Mouse (Mus musculus) forebrain, embryonic 12.5 days (tissue): ENCODE results near the gene Bahd1. TPM values are rescaled to one million over a fixed set of nuclear protein-coding genes. Genes with fewer than 3 reads are reported as not detected.

Source experiments
- ATAC-seq: fragments of 200-750 bp; cut with Nextera tagmentation; 2 replicates; pipeline ENCODE4 v1.8.0; 2017; ENCODE audit warnings: moderate TSS enrichment; ENCODE audit not compliant: low FRiP score
- H3K27ac ChIP-seq: fragments of 300-500 bp; sonication (generic); 2 replicates; pipeline ENCODE4 v1.5.1; 2016; ENCODE audit warnings: mild to moderate bottlenecking
- H3K27me3 ChIP-seq: fragments of 300-500 bp; sonication (generic); 2 replicates; pipeline ENCODE4 v1.6.1; 2016; ENCODE audit warnings: mild to moderate bottlenecking
- H3K36me3 ChIP-seq: fragments of 300-500 bp; sonication (generic); replicated peaks from 2 replicates; pipeline ENCODE4 v1.6.1; 2016; ENCODE audit warnings: mild to moderate bottlenecking
- H3K4me1 ChIP-seq: fragments of 300-500 bp; sonication (generic); 2 replicates; pipeline ENCODE4 v1.6.1; 2016
- H3K4me2 ChIP-seq: fragments of 300-500 bp; sonication (generic); 2 replicates; pipeline ENCODE4 v1.6.1; 2016; ENCODE audit warnings: mild to moderate bottlenecking, moderate library complexity
- H3K4me3 ChIP-seq: fragments of 300-500 bp; sonication (generic); replicated peaks from 2 replicates; pipeline ENCODE4 v1.5.1; 2016; ENCODE audit warnings: mild to moderate bottlenecking
- H3K9ac ChIP-seq: fragments of 300-500 bp; sonication (generic); 2 replicates; pipeline ENCODE4 v1.6.1; 2016; ENCODE audit warnings: mild to moderate bottlenecking
- H3K9me3 ChIP-seq: fragments of 300-500 bp; sonication (generic); 2 replicates; pipeline ENCODE4 v1.6.1; 2016
- WGBS: fragments of 180-500 bp; shearing (Covaris S2); methylation state at CpG from one replicate; pipeline ENCODE4 v1.1.7; 2016; 5-methylcytosine and 5-hydroxymethylcytosine counted together
- polyA plus RNA-seq: library from polyadenylated mRNA; unstranded; fragments of >200 nt; fragmentation: Nextera tagmentation; extraction: Ambion mirVana; gene quantifications from 2 replicates; pipeline ENCODE4 v1.2.1, GENCODE M21; 2016

Gene Bahd1
- polyA plus RNA-seq, 1 experiment from 2014 or later: 5.5 TPM

DNA sequence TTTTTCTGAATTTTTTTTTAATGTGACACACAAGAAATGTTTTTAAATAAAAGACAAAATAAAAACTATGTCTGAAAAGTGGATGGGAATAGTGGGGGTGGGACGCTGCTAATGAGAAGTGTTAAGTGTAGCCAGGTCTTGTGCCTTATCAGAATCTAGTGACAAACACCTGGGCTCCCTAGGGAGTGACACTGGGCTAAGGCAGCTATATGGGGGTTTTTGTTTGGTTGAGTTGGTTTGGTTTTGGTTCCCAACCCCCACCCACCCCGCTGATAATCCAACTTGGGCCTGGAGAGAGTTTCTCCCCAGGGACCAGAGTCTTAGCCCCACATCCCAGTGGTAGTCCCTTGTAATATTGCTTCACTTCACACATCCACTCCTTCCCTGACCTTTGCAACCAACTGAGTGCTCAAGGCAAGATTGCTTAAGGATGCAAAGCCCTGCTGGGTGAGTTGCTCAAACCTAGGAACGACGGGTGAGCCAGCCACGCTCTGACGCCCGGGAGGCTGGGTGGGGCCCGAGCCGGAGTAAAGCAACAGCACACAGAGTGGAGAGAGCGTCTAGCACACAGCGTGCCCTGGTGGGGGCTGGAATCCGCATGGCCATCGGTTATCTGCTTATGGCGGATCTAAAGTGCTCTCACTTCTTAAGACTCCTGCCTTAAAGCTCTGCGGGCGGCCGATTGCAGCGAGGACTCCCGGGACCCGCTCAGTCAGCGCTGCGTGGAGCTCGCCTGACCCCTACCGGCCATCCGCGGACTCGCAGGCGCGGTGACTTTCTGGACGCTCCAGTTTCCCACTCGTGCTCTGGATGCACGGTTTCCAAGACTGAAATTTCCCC is 17.1 kb upstream of the Bahd1 start:
- Histone ChIP-seq H3K27me3 (peaks cover 34% of the 10 kb centered on the region), H3K9me3 (no peaks in the 10 kb centered on the region), H3K4me2 (peak overlapping the region; percentile 68), H3K27ac (no peak overlapping the region), H3K36me3 (peaks cover 16% of the 10 kb centered on the region), H3K9ac (peak overlapping the region; percentile 50), H3K4me3 (peak overlapping the region; percentile 37), H3K4me1 (peaks cover 10% of the 10 kb centered on the region)
- WGBS: 2% methylated on average over 32 of the region's 32 CpGs
- ATAC-seq: peak; percentile 85

DNA sequence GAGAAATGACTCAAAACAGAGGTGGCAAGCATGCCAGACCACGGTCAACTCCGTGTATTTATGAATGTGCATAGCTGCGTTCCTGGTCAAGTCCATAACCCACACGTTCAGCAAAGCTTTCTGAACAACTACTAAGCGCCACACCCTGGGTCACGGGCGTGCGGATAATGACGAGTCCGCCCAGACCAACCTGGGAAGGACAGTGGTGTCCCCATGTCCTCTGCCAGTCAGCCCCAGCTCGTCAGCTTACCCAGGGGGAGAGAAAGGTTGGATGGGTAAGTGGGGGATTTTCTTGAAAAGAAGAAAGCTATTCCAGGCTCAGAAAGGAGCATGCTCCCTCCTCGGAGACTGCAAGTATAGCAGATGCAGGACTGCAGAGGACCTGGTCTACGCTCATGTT is 12.7 kb upstream of the Bahd1 start:
- no peak overlapping the region for H3K27ac ChIP-seq
- no peaks in the 10 kb centered on the region for H3K36me3 ChIP-seq
- no peak for ATAC-seq
- no peak overlapping the region for H3K9ac ChIP-seq
- H3K4me3 ChIP-seq: no peak overlapping the region
- no peaks in the 10 kb centered on the region for H3K9me3 ChIP-seq
- peaks cover 10% of the 10 kb centered on the region for H3K4me1 ChIP-seq
- WGBS: 73% methylated on average over 13 of the region's 13 CpGs
- peaks cover 49% of the 10 kb centered on the region for H3K27me3 ChIP-seq
- H3K4me2 ChIP-seq: no peak overlapping the region

DNA sequence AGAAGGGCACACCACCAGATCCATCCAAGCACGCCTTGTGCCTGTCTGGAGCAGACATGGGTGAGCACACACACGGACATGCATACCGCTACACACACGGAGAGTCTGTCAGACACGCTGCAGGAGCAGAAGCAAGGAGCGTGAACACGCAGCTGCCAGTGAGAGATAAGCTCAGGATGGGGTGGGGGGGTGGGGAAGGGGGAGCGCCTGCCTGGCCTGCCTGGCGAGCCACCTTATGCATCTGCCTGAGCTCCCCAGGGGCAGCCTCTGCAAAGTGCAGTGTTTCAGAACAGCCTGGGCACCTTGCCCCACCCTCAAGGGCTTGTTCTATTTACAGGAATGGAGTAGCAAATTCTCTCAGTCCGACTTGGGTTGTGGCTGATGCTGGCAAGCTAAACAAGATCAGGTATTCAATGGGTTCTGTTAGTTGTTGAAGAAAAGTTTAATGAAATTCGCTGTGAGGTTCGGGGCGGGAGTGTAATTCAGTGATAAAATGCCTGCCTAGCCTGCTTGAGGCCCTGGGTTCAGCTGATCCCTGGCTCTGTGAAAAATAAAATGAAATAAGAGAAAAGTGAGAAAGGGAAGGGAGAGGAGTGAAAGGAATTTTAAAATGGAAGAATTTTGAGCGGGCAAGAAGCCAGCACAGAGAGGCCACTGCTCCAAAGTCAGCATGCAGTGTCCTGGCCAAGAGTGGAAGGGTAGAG is 12.2 kb upstream of the Bahd1 start:
- peaks cover 8% of the 10 kb centered on the region for H3K4me1 ChIP-seq
- ATAC-seq: no peak
- no peaks in the 10 kb centered on the region for H3K36me3 ChIP-seq
- no peak overlapping the region for H3K4me2 ChIP-seq
- no peak overlapping the region for H3K27ac ChIP-seq
- H3K4me3 ChIP-seq: no peak overlapping the region
- WGBS: 33% methylated on average over 14 of the region's 14 CpGs
- no peaks in the 10 kb centered on the region for H3K9me3 ChIP-seq
- H3K27me3 ChIP-seq: peaks cover 54% of the 10 kb centered on the region
- H3K9ac ChIP-seq: no peak overlapping the region

DNA sequence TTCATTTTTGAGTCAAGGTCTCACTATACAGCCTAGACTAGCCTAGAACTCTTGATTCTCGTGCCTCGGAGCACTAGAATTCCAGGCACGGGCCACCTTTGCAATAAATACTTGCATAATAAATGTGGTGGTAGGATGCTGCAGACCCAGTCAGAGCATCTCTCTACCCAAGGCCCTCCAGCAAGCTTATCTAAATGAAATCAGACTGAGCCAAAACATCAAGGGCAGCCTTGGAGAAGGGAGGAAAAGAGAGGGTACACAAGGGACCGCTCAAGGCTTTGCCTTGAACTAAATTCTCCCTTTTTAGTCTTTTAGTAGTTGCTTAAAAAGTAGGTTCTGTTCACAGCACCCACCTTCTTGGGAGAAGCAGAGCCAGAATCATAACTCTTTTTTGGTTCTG is 9.0 kb upstream of the Bahd1 start:
- no peak for ATAC-seq
- Histone ChIP-seq H3K9ac (no peak overlapping the region), H3K4me2 (no peak overlapping the region), H3K9me3 (no peaks in the 10 kb centered on the region), H3K4me3 (no peak overlapping the region), H3K27ac (no peak overlapping the region), H3K36me3 (no peaks in the 10 kb centered on the region), H3K4me1 (peaks cover 6% of the 10 kb centered on the region), H3K27me3 (peaks cover 62% of the 10 kb centered on the region)
- WGBS: 89% methylated on average over 4 of the region's 4 CpGs

DNA sequence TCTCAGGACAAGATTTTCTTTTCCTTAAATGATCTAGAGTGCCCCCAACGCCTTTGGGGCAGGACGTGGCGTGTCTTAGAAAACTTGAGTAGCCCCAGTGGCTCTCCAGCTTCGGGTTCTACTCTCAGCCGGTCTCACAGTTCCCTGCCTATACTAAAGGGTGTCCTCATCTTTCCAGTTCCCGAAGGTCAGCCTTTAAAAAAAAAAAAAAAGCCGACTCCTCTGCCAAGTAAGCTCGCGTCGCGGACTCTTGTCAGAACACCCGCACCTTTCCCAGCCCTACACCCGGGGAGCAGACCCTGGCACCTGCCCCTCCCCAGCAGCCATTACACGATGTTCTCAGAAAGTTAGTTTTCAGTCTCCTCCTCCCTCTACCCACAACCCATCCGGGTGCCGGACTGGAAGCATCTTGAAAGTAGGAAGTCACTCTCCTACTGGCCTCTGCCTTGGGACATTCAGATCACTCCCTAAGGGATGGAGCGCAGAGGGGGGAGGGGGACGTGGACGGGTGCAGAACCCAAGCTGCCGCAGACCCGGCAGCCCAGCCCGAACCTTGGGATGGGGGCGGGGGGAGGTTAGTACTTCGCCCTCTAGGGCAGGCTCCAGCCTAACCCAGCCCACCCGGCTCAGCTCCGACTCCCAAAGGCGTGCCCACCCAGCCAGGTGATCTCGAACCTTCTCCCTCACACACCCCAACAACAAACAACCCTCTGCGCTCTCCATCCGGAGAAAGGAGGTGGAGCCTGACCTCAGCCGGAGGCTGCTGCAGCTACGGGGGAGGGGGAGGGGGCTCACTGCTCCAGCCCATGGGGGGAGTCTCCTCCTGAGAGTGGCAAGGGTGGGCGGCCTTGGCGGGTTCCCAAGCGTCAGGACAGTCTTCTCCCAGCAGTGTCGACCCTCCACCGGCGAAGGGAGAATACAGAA is 3.9 kb upstream of the Bahd1 start:
- ATAC-seq: no peak
- Histone ChIP-seq H3K4me1 (peaks cover 36% of the 10 kb centered on the region), H3K4me3 (peak overlapping the region; percentile 41), H3K9ac (peak overlapping the region; percentile 42), H3K9me3 (no peaks in the 10 kb centered on the region), H3K27me3 (peaks cover 86% of the 10 kb centered on the region), H3K4me2 (peak overlapping the region; percentile 65), H3K27ac (no peak overlapping the region), H3K36me3 (no peaks in the 10 kb centered on the region)
- 2% methylated on average over 36 of the region's 38 CpGs for whole genome bisulfite sequencing

DNA sequence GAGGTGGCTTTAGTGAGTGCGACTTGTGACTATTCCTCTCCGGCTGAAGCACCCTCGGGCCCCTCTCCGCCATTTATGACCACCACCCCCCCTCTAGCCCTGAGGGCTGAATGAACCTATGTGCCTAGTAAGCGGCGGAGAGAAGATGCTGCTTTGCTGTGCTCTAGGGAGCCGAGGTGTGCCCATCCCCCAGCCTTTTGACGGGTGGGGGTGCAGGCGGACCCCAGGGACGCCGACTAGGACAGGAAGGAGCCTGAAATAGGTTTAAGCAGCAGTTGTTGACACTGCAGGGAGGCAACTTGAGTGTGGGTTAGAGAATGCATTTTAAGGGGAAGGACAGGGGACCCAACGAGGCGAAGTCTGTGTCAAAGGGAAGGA is 3.3 kb upstream of the Bahd1 start:
- Histone ChIP-seq H3K4me2 (peak overlapping the region; percentile 65), H3K27ac (no peak overlapping the region), H3K36me3 (no peaks in the 10 kb centered on the region), H3K9me3 (no peaks in the 10 kb centered on the region), H3K4me1 (peaks cover 36% of the 10 kb centered on the region), H3K9ac (peak overlapping the region; percentile 42), H3K27me3 (peaks cover 83% of the 10 kb centered on the region), H3K4me3 (peak overlapping the region; percentile 41)
- no peak for ATAC-seq
- under 1% methylated on average over 13 of the region's 13 CpGs for WGBS

DNA sequence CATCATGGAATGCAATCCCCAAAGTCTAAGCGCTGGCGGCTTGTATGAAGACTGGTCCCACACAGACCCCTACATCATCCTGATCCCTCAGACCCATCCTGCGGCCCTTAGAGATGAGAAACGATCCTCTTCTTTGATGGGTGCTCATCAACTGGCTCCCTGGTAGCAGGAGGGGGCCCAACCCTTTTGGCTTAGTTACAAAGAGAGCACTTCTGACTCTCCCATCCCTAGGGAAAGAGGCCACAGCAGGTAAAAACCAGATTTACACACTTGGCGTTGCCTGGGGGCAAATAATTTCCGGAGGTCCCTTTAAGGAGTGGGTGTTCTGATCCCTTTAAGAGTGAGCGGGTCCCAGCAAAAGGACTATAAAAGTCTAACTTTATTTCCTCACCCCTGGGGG is 2.8 kb upstream of the Bahd1 start:
- under 1% methylated on average over 7 of the region's 7 CpGs for WGBS
- Histone ChIP-seq H3K9ac (no peak overlapping the region), H3K4me2 (peak overlapping the region; percentile 65)

DNA sequence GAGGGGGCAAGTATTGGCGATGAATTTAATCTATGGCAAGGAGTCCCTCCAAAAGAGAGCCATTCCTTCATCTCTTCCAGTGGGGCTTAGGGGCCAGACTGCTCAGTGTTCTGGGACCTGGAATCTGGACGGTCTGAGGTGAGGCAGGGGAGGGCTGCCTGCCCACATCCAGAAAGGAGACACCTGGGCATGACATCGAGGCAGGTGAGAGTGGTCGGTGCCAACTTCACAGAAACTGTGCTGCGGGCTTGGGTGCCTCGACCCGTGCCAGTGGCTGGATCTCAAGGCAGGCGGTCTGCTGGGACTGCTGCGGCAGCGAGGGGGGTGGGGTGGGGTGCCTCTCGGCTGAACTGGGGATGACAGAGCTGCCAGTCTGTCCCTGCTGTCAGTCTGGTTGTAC is 2.4 kb upstream of the Bahd1 start:
- no peak for ATAC-seq
- H3K9me3 ChIP-seq: no peaks in the 10 kb centered on the region
- no peaks in the 10 kb centered on the region for H3K36me3 ChIP-seq
- H3K4me1 ChIP-seq: peaks cover 38% of the 10 kb centered on the region
- no peak overlapping the region for H3K4me2 ChIP-seq
- H3K27ac ChIP-seq: no peak overlapping the region
- 4% methylated on average over 11 of the region's 11 CpGs for whole genome bisulfite sequencing
- peaks cover 74% of the 10 kb centered on the region for H3K27me3 ChIP-seq
- no peak overlapping the region for H3K9ac ChIP-seq
- H3K4me3 ChIP-seq: 0 out of 2 replicates have a peak overlapping the region, but pooled peaks have one; percentile 4

More for the DNA sequence above, 2.8 kb upstream of the Bahd1 start:
- Histone ChIP-seq H3K4me3 (peak overlapping the region; percentile 41), H3K27me3 (peaks cover 78% of the 10 kb centered on the region), H3K27ac (no peak overlapping the region), H3K36me3 (no peaks in the 10 kb centered on the region), H3K9me3 (no peaks in the 10 kb centered on the region), H3K4me1 (peaks cover 36% of the 10 kb centered on the region)
- no peak for ATAC-seq

DNA sequence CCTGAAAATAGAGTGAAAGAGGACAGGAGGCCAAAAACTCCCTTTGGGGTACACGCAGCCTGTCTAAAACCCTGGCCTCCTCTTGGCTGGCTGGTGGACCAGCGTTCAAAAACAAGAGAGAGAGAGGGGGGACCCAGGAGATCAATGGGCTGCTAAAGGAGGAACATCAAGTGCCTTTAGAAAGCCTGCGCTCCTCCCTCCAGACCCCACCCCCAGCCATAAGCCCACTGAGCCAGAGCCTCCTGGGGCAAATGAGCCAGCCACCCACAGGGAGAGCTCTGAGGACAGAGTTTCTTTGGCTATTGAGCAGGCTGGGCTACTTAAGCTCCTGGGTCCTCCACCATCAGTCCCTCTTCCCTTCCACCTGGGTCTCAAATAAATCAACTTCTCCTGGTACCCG is 1.4 kb upstream of the Bahd1 start:
- Histone ChIP-seq H3K4me3 (no peak overlapping the region), H3K9ac (no peak overlapping the region), H3K9me3 (no peaks in the 10 kb centered on the region), H3K4me2 (no peak overlapping the region), H3K36me3 (no peaks in the 10 kb centered on the region), H3K4me1 (peaks cover 48% of the 10 kb centered on the region), H3K27ac (no peak overlapping the region), H3K27me3 (peaks cover 73% of the 10 kb centered on the region)
- WGBS: 0% methylated on average over 4 of the region's 4 CpGs
- ATAC-seq: no peak

DNA sequence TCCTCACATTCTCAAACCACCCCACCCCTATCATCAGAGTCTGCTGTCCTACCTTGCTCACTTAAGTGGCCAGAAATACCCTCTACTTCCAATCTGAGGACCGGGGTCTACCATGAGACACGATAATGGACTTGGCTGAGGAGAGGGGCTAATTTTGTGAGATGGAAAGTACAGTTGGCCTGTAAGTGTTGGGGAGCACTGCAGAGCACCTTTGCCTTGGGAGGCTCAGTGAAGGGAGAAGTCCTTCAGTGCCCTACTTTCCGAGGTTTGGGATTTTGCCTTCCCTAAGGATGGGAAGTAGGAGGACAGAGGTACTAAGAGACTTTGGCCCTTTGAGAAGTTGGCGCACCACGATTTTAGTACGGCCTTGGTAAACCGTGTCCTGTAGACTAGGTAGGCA is 871 bp upstream of the Bahd1 start:
- ATAC-seq: no peak
- H3K27me3 ChIP-seq: peaks cover 73% of the 10 kb centered on the region
- no peak overlapping the region for H3K27ac ChIP-seq
- no peaks in the 10 kb centered on the region for H3K36me3 ChIP-seq
- H3K4me3 ChIP-seq: no peak overlapping the region
- H3K4me2 ChIP-seq: no peak overlapping the region
- H3K9ac ChIP-seq: no peak overlapping the region
- peaks cover 53% of the 10 kb centered on the region for H3K4me1 ChIP-seq
- WGBS: 6% methylated on average over 7 of the region's 7 CpGs
- no peaks in the 10 kb centered on the region for H3K9me3 ChIP-seq

DNA sequence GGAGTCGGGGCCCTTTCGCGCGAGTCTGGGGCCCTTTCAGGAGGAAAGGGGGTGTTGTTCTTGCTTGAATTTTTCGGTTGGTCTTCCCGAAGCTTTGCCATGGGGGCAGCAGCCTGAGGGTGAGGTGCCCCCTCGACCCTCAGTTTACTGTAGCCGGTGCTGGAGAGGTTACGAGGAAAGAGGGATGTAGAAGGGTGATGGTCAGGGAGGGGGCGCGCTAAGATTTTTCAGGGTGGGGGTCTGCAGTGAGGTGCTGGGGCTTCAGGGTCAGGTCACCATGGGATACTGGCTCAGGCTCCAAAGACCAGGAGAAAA is 606 bp downstream of the Bahd1 start:
- no peaks in the 10 kb centered on the region for H3K9me3 ChIP-seq
- ATAC-seq: no peak; the same call in 1 of the 2 replicates
- peak overlapping the region; percentile 93 for H3K4me2 ChIP-seq
- peaks cover 66% of the 10 kb centered on the region for H3K4me1 ChIP-seq
- H3K36me3 ChIP-seq: no peaks in the 10 kb centered on the region
- peak overlapping the region; percentile 96 for H3K4me3 ChIP-seq
- peak overlapping the region; percentile 53 for H3K9ac ChIP-seq
- no peak overlapping the region for H3K27ac ChIP-seq
- peaks cover 58% of the 10 kb centered on the region for H3K27me3 ChIP-seq
- 1% methylated on average over 11 of the region's 11 CpGs for WGBS
